Mouse (Mus musculus) NIH3T3 (cell line): Measurements from ENCODE around the gene Dlgap4.
A peak's percentile ranks its signal among the peaks of the same experiment; 100 is the strongest.

ENCODE experiments used
- DNase-seq: peaks from one replicate; pipeline ENCODE4 v3.0.0-alpha.2; 2012; ENCODE audit warnings: low read depth

Dlgap4 gene

DNA sequence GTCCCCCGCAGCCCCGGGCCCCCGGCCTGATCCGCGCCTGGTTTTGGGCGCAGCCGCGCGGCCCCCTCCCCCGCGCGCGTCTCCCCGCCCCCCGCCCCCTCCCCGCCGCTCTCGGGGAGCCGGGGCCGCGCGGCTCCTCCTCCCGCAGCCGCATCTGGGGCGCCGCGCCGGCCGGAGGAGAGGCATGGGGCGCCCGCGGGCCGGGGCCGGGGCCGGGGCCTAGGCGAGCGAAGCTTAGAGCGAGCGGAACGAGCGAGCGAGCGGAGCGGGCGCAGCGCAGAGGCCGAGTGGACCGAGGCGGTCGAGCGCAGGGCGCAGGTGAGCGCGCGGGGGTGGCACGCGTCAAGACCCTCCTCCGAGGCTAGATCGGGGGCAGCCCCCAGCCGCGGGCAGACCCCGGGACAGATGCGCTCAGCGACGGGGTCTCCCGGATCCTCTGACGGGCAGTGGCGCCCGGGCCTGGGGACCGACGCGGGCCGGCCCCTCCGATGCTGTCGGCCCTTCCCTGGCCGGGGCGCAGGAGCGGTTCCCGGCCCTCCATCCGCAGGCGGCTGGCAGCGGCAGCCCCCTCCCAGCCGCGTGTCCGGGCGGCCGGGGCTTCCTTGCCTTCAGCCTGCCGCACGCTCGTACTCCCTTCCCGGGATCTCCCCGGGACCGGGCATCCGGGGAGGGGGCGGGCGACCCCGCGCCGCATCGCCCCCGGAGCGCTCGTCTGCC, at the start of gene Dlgap4:
TSS of gene Dlgap4 (plus strand) at position 165 of the 717 bp plus-strand sequence.
- no peak for DNase-seq

GRCm38 (mm10) chr2:156566512-156566911, 47.0 kb upstream of the Dlgap4 start:
- no peak for DNase-seq

GRCm38 (mm10) chr2:156568647-156569046, 44.9 kb upstream of the Dlgap4 start:
- no peak for DNase-seq

DNA sequence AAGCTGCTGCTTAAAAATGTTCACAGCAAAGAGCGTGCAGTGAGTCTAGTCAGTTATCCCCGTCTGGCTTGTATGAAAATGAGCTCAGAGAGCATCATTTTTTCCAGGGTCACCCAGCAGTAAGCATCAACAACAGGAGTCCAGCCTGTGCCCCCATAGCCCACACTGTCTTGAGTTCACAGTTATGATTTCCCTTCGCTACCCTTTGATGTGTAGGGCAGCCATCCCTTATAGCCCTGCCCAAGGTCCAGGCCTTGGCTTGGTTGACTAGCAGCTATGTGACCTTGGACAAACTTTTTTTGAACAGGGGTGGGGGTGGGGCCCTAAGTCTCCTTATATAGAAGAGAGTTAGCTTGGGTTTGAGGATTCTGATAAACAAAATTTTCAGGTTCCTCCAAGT, 44.2 kb upstream of the Dlgap4 start:
- DNase-seq, result no peak

DNA sequence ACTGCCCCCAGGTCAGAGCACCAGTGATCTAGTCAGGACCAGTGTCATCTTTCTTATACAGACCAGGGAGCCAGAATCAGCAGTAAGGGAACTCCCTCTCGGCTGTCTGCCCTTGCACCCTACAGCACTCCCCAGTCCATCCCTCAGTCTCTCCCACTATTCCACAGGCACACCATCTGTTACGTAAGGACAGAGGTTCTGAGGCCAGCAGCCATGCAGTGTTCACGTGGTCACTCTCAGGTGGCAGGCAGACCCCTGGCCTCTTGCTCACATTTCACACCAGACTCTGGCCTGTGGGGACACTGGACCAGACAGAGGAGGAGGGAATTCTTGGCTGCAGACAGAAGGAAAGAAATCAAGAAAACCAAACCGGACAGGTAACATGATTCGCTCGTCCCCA, 42.0 kb upstream of the Dlgap4 start:
- no peak for DNase-seq

- DNase-seq, result no peak
Measured at GRCm38 (mm10) chr2:156576850-156577587, 36.5 kb upstream of the Dlgap4 start.

DNA sequence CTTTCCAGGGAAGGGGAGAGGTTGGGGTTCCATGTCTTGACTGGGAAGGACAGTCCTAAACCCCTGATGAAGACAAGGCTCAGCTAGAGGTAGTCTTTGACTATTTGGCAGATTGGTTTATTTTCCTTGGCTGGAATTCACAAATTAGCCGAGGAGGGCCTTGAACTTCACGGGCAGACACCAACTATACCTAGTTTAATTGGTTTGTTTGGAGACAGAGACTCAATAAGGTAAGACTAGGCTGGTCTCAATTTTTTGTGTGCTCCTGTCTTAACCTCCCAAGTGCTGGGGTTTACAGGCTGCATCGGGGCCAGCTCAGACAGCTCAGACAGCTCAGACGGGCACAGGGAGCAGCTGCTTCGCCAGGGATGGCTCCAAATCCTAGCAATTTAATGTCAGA, 33.0 kb upstream of the Dlgap4 start:
- DNase-seq, result no peak

DNA sequence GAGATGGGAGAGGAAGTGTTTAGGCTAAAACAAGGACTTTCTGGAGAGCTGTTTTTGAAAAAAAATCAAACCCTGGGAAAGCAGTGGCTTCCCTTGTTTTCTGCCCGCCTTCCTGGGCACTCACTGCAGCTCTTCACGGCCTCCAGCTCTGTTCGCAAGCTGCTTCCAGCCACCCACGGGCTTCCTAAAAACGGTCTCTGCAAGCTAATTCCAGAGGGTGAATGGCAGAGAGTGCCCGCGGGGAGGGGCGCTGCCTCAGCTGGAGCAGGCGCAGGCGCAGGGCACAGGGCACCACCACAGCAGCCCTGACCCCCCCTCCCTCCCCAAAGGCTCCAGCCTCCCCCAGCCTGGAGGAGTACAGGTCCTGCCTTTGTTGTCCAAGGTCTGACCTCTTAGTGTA, 32.3 kb upstream of the Dlgap4 start:
- DNase-seq, result no peak

DNA sequence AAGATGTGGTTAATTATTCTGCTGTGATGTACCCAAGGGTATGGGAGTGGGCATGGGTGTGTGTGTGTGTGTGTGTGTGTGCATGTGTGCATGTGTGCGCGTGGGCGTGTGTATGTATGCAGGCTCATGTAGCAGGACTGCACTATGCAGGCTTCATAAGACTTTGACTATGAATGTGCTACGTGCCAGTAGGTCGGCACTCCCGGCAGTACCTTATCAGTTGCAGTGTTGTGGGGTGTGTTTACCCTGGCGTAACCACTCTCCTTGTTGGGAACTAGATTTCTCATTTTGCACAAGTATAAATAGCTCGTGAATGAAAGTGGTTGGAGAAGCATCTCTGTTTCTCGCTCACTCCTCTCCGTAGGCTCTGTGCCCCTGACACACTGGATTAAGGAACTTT, 30.6 kb upstream of the Dlgap4 start:
- no peak for DNase-seq

GRCm38 (mm10) chr2:156584154-156584796, 29.2 kb upstream of the Dlgap4 start:
- DNase-seq, result no peak

DNA sequence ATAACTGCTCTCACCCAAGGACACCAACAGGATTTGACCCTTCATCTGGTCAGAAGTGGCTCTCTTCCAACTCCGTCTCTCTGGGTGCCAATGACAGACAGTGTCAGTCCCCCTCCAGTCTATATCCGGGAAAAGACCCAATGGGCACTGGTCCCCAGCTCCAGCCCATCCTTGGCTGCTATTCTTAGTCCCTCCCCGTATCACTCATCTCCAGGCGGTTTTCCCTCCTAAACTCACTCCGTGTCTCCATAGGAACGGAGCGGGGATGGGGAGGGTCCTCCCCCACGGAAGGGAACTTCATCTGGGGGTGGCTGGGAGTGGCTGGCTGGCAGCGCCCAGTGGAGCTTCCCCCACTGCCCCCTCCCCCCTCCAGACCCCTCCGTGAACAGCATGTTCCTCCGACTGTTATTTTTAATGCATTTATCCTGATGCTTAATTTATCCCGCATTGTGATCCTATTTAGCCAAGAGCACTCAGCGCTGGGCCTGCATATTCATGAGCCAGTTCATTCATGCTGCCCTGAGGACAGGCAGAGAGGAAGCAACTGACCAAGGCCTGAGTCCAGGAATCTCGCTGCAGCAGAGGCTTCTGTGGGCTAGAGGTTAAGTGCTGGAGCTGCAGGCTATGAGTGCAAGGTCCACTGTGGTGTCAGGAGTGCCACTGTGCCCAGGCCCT, 28.6 kb upstream of the Dlgap4 start:
- no peak for DNase-seq

DNA sequence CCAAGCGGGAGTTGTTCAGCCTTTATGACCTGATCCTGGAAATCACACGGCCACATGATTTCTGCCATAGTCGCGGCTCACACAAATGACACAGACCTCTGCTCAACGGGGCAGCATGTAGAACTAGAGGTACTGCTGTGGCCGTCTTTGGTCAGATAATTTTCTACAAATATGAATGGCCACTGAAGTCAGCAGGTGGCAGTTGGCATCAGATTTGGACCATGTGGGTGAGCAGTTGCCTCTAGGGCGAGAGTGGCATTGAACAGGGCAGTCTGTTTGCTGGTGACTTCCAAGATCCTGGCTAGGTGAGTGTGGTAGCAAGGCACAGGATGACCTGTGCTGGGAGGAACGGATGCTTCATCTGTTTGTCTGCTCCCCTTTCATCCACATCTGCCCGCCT, 24.0 kb upstream of the Dlgap4 start:
- no peak for DNase-seq

- DNase-seq, result no peak
Measured at GRCm38 (mm10) chr2:156594987-156595490, 18.5 kb upstream of the Dlgap4 start.

DNA sequence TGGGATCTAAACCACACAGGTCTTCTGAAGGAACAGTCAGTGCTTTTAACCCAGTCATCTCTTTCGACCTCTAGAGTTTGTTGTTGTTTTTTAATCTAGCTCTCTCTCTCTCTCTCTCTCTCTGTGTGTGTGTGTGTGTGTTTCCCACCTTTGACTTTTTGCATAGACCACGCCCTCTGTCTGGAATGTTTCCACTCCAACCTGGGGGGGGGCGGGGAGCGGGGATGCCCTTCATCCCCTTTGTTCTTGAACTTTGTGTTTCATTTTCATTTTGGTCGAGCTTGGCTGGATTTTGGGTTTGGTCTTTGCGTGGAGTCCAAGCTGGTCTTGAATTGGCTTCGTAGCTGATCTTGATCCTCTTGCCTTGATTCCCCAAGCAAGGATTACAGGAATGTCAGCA, 10.9 kb upstream of the Dlgap4 start:
- DNase-seq, result no peak

DNA sequence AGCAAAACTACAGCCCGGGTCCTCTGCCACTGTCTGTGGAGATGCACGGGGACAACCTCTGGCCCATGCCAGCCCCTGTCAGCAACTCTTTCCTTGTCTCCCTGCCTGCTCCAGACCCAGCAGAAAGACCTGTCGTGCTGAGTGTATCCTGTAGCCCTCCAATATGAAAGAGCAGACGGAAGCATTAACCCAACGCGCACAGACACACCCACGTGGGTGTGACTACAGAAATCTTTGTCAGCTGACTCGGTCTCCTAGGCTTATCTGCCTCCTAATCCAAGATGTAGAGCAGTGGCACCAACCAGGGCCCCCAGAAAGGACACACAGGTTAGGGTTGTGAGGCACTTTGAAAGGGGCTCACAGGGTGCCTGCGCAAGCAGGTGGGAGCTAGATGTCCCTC, 9.8 kb upstream of the Dlgap4 start:
- DNase-seq, result no peak

DNA sequence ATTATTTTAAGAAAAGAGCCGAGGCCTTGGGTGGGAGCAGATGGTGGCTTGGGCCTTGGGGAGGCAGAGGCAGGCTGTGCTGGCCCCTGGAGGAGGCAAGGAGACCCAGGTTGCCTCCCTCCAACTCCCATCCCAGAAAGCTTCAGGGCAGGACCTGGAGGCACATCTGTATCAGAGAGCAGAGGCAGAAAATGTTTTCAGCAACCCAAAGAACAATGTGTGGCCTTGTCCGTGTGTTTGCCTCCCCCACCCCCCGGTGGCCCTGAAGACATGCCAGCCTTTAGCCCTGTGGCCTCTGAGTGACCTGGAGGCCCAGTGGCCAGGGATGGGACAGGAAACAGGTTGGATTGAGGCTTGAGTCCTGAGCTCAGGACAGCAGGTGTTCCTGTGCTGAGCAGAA, 8.4 kb upstream of the Dlgap4 start:
- no peak for DNase-seq

DNA sequence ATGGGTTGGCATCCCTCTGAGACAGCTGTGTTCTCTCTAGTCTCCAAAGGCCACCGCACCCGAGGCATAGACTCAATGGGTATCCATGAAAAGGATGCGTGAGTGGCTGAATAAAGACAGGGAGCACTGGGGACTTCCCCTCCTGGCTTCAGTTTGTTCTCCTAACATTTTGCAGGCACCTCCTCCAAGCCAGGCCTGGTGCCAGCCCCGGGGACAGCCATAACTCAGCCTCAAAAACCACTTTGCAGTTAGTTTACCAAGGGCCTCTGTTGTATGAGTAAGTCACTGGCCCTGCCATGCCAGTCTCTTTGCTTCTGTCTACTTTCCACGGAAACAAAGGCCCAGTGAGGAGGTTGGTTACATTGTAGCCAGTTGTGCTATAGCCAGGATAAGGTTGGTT, 7.5 kb upstream of the Dlgap4 start:
- DNase-seq, result no peak

DNA sequence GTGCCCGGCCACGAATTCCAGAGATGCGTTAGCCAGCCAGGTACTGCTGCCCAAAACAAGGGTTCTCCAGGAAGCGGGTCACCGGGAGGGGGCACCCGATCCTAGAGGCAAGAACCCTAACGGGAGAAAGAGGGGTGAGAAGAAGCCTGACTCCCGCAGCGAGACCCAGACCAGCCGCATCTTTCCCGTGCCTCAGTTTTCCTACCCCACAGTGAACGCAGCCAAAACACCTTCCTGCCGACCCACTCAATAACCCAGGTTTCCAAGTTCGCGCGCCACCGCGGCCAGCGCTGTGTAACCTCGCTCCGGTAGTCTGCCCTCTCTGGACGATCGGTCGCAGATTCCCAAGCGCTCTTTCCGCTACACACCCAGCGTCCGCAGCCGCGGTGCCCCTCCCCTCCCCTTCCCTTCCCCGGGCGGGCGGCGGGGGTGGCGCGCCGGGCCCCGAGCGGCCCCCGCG, 394 bp upstream of the Dlgap4 start:
- DNase-seq, result peak; percentile 41

DNA sequence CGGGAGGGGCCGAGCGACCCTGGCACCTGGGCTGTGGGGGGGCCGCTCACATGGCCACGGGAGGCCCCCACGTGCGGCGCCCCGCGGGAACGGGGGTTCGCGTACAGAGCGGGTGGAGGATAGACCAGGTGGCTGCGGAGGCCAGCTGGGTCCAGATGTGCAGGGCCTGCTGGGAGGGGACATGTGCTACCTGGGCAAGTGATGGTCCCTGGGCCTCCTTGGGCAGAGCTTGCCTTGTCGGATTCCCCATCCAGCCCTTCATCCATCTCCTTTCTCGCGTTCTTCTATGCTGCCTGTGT, 702 bp downstream of the Dlgap4 start:
- no peak for DNase-seq

DNA sequence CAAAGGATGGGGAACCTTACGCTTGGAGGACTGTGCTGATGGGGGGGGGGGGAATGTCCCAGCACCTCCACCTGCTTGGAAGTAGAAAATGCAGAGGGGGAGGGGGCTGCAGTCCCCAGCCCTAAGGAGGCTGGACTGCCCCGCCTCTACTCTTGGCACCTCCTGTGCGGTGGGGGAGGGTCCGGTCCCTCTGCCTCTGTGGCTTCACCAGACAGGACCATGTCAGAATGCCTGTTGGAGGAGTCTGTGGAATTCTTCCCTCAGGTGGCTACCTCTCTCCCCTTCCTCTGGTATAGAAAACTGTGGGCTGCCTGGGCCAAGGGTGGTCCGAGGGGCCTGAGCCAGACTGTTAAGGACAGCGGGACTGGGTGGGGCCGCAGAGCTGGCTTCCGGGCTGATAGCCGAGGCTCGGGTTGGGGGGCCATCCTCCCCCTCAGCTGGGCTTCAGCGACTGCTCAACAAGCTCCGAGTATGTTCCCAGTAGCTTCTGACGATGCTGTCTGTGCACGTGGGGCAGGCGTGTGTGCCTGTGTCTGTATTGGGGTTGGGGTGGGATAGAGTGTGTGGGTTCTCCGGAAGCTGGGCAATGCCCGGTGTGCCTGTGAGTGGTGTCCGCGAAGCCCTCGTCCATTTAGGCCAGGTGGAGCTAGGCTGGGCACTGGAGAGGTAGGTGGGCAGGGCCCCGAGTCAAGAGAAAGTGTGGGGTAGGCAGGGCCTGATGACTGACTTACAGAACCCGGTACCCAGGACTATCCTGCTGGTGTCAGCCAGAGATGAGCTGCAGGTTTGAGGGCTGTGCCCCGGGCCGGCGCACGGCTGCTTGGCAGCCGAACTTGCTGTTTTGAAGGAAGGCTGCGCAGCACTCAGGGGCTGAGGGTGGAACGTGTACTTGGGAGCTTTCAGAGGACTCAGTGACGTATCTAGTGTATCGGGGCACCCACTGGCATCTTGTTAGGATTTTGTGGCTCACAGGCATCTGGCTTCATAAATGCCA, 1.5 kb downstream of the Dlgap4 start:
- no peak for DNase-seq

GRCm38 (mm10) chr2:156616513-156616912, 3.0 kb downstream of the Dlgap4 start:
- no peak for DNase-seq
